Mouse (Mus musculus) liver, adult 2 months (tissue): Measurements from ENCODE around the gene AW011738. TPM values are rescaled to one million over a fixed set of nuclear protein-coding genes. Genes with fewer than 3 reads are reported as not detected.

Experiments used
- DNase-seq: peaks from one replicate; pipeline ENCODE4 v3.0.0-alpha.2; 2011; ENCODE audit warnings: low read depth, low spot score; ENCODE audit errors: extremely low read depth
- H3K27ac ChIP-seq: fragments of 200-500 bp; replicated peaks from 2 replicates; pipeline ENCODE4 v1.5.1; 2012; ENCODE audit warnings: low read depth, mild to moderate bottlenecking, control low read depth, inconsistent platforms, low read length; ENCODE audit not compliant: insufficient read depth
- H3K27me3 ChIP-seq: fragments of 200-500 bp; 2 replicates; pipeline ENCODE4 v1.6.1; 2012; ENCODE audit warnings: mild to moderate bottlenecking, moderate library complexity, low read length, inconsistent platforms; ENCODE audit not compliant: control insufficient read depth, insufficient read depth
- H3K36me3 ChIP-seq: fragments of 200-500 bp; 2 replicates; pipeline ENCODE4 v1.6.1; 2012; ENCODE audit warnings: low read length, inconsistent platforms; ENCODE audit not compliant: control insufficient read depth, insufficient read depth
- H3K4me1 ChIP-seq: fragments of 200-500 bp; 2 replicates; pipeline ENCODE4 v1.6.1; 2011; ENCODE audit warnings: low read length; ENCODE audit not compliant: control insufficient read depth, insufficient read depth
- H3K4me3 ChIP-seq: fragments of 200-500 bp; 2 replicates; pipeline ENCODE4 v1.5.1; 2011; ENCODE audit warnings: low read depth, mild to moderate bottlenecking, control low read depth, low read length, moderate library complexity; ENCODE audit not compliant: insufficient read depth
- H3K79me2 ChIP-seq: fragments of 200-500 bp; 2 replicates; pipeline ENCODE4 v1.6.1; 2012; ENCODE audit warnings: inconsistent platforms, mild to moderate bottlenecking, low read length, moderate library complexity; ENCODE audit not compliant: control insufficient read depth, insufficient read depth
- H3K9ac ChIP-seq: fragments of 200-500 bp; 2 replicates; pipeline ENCODE4 v1.6.1; 2012; ENCODE audit warnings: low read depth, mild to moderate bottlenecking, control low read depth, inconsistent platforms, low read length
- CTCF ChIP-seq: fragments of 200-500 bp; IDR thresholded peaks from 2 replicates; pipeline ENCODE4 v1.5.1; 2011; ENCODE audit warnings: low read depth, low read length, control low read depth
- POLR2A ChIP-seq: fragments of 200-500 bp; IDR thresholded peaks from 2 replicates; pipeline ENCODE4 v1.6.1; 2011; ENCODE audit warnings: low read length, control low read depth; ENCODE audit not compliant: insufficient read depth; ENCODE audit errors: extremely low read depth
- WGBS: fragments of 180-500 bp; shearing (Covaris S2); methylation state at CpG from one replicate; pipeline ENCODE4 v1.1.7; 2018; 5-methylcytosine and 5-hydroxymethylcytosine counted together
- polyA plus RNA-seq: library from polyadenylated mRNA; depleted of rRNA; stranded (reverse); fragments of >200 nt; gene quantifications from 2 replicates; pipeline ENCODE4 v1.2.3, GENCODE M21; 2012
- total RNA-seq: library from RNA; depleted of rRNA; stranded (reverse); fragments of >200 nt; gene quantifications from 2 replicates; pipeline ENCODE4 v1.2.3, GENCODE M21; 2014

Gene AW011738
- total and polyA plus RNA-seq, 2 experiments = 2.5 to 3.7 TPM

GRCm38 (mm10) chr4:156215649-156216048 is 12.5 kb downstream of the AW011738 start, which contains the start of gene Perm1:
TSS of gene Perm1 (plus strand) at chr4:156215868.
- H3K36me3 ChIP-seq = no peaks in the 10 kb centered on the region
- no peak within 1 kb of the TSS for H3K9ac ChIP-seq
- H3K4me1 ChIP-seq = no peaks in the 10 kb centered on the region
- TF ChIP-seq CTCF (no peak), POLR2A (no peak)
- DNase-seq = no peak
- H3K27ac ChIP-seq = no peak within 1 kb of the TSS
- no peak within 1 kb of the TSS for H3K4me3 ChIP-seq
- no peaks in the 10 kb centered on the region for H3K79me2 ChIP-seq
- H3K27me3 ChIP-seq = no peaks in the 10 kb centered on the region; the same call in 1 of the 2 replicates
- WGBS = 74% methylated on average over 4 of the region's 4 CpGs

- Histone ChIP-seq H3K36me3 (no peaks in the 10 kb centered on the region), H3K4me3 (no peak overlapping the region), H3K4me1 (no peaks in the 10 kb centered on the region), H3K79me2 (no peaks in the 10 kb centered on the region), H3K27ac (no peak overlapping the region), H3K27me3 (no peaks in the 10 kb centered on the region; the same call in 1 of the 2 replicates), H3K9ac (no peak overlapping the region)
- TF ChIP-seq CTCF (no peak), POLR2A (no peak)
- 77% methylated on average over 2 of the region's 2 CpGs for WGBS
- no peak for DNase-seq
These were observed 13.1 kb downstream of the AW011738 start for GRCm38 (mm10) chr4:156216196-156216595.

GRCm38 (mm10) chr4:156217022-156217669 is 14.0 kb downstream of the AW011738 start:
- H3K4me3 ChIP-seq = no peak overlapping the region
- no peak overlapping the region for H3K9ac ChIP-seq
- H3K79me2 ChIP-seq = no peaks in the 10 kb centered on the region
- 91% methylated on average over 16 of the region's 16 CpGs for WGBS
- H3K27me3 ChIP-seq = no peaks in the 10 kb centered on the region; the same call in 1 of the 2 replicates
- DNase-seq = no peak
- no peaks in the 10 kb centered on the region for H3K36me3 ChIP-seq
- TF ChIP-seq POLR2A (no peak), CTCF (no peak)
- no peak overlapping the region for H3K27ac ChIP-seq
- no peaks in the 10 kb centered on the region for H3K4me1 ChIP-seq

- 85% methylated on average over 16 of the region's 16 CpGs for WGBS
- no peaks in the 10 kb centered on the region for H3K79me2 ChIP-seq
- no peak for DNase-seq
- no peaks in the 10 kb centered on the region for H3K36me3 ChIP-seq
- H3K4me3 ChIP-seq = no peak overlapping the region
- TF ChIP-seq CTCF = no peak
- no peak for TF ChIP-seq POLR2A
- H3K27me3 ChIP-seq = no peaks in the 10 kb centered on the region; the same call in 1 of the 2 replicates
- no peak overlapping the region for H3K9ac ChIP-seq
- no peaks in the 10 kb centered on the region for H3K4me1 ChIP-seq
- no peak overlapping the region for H3K27ac ChIP-seq
These were observed 14.7 kb downstream of the AW011738 start for GRCm38 (mm10) chr4:156217838-156218237.

- TF ChIP-seq CTCF = no peak
- TF ChIP-seq POLR2A = no peak
- 90% methylated on average over 11 of the region's 11 CpGs for WGBS
These were observed 16.8 kb downstream of the AW011738 start for GRCm38 (mm10) chr4:156219936-156220335.

GRCm38 (mm10) chr4:156224276-156224675 is 21.2 kb downstream of the AW011738 start:
- Histone ChIP-seq H3K36me3 (no peaks in the 10 kb centered on the region), H3K4me3 (no peak overlapping the region), H3K79me2 (no peaks in the 10 kb centered on the region), H3K27ac (no peak overlapping the region), H3K4me1 (no peaks in the 10 kb centered on the region), H3K9ac (no peak overlapping the region), H3K27me3 (no peaks in the 10 kb centered on the region)
- TF ChIP-seq POLR2A = no peak
- no peak for TF ChIP-seq CTCF
- DNase-seq = no peak
- 74% methylated on average over 2 of the region's 2 CpGs for WGBS

More at GRCm38 (mm10) chr4:156219936-156220335, 16.8 kb downstream of the AW011738 start:
- H3K79me2 ChIP-seq = no peaks in the 10 kb centered on the region
- DNase-seq = no peak
- H3K36me3 ChIP-seq = no peaks in the 10 kb centered on the region
- no peak overlapping the region for H3K4me3 ChIP-seq
- no peak overlapping the region for H3K27ac ChIP-seq
- H3K27me3 ChIP-seq = no peaks in the 10 kb centered on the region; the same call in 1 of the 2 replicates
- H3K9ac ChIP-seq = no peak overlapping the region
- H3K4me1 ChIP-seq = no peaks in the 10 kb centered on the region
